Mouse (Mus musculus) megakaryocyte, embryonic 14.5 days (primary cell): ENCODE data around the gene Loxl4. TPM values are rescaled to one million over a fixed set of nuclear protein-coding genes. Genes with fewer than 3 reads are reported as not detected.
A peak's percentile ranks its signal among the peaks of the same experiment; 100 is the strongest.

ENCODE experiments used
- H3K27me3 ChIP-seq: replicated peaks from 2 replicates; pipeline ENCODE3; 2012; ENCODE audit warnings: inconsistent platforms
- H3K36me3 ChIP-seq: replicated peaks from 2 replicates; pipeline ENCODE3; 2012; ENCODE audit warnings: low read length, inconsistent platforms, mixed read lengths
- H3K4me1 ChIP-seq: 2 replicates; pipeline ENCODE4 v1.6.1; 2012; ENCODE audit warnings: inconsistent platforms
- H3K4me3 ChIP-seq: replicated peaks from 2 replicates; pipeline ENCODE3; 2012; ENCODE audit warnings: moderate library complexity, mild to moderate bottlenecking, inconsistent platforms
- H3K9me3 ChIP-seq: 2 replicates; pipeline ENCODE4 v1.6.1; 2012; ENCODE audit warnings: inconsistent platforms
- FLI1 ChIP-seq: IDR thresholded peaks from 2 replicates; pipeline ENCODE4 v1.6.1; 2012; ENCODE audit warnings: low read length, inconsistent platforms, mixed read lengths
- GATA1 ChIP-seq: IDR thresholded peaks from 3 replicates; pipeline ENCODE4 v1.6.1; 2012; ENCODE audit warnings: mixed read lengths, low read length, inconsistent platforms, borderline replicate concordance
- polyA plus RNA-seq: library from polyadenylated mRNA; stranded (reverse); fragments of >175 nt; gene quantifications from 2 replicates; pipeline ENCODE4 v1.2.3, GENCODE M21; 2012; ENCODE audit warnings: low replicate concordance; ENCODE audit not compliant: insufficient read depth

The Loxl4 gene
- 0.20 TPM in 1 of 2 replicates, not detected in the other for polyA plus RNA-seq

- peaks cover 70% of the 10 kb centered on the region for H3K27me3 ChIP-seq
- no peaks in the 10 kb centered on the region for H3K36me3 ChIP-seq
- no peak for TF ChIP-seq GATA1
- TF ChIP-seq FLI1 = no peak
- peak within 1 kb of the TSS; percentile 59 for H3K4me3 ChIP-seq
- no peaks in the 10 kb centered on the region for H3K9me3 ChIP-seq
- peaks cover 7% of the 10 kb centered on the region for H3K4me1 ChIP-seq
Observed at GRCm38 (mm10) chr19:42612654-42613053, at the start of gene Loxl4. Loxl4 (minus strand) TSS chr19:42612813.

DNA sequence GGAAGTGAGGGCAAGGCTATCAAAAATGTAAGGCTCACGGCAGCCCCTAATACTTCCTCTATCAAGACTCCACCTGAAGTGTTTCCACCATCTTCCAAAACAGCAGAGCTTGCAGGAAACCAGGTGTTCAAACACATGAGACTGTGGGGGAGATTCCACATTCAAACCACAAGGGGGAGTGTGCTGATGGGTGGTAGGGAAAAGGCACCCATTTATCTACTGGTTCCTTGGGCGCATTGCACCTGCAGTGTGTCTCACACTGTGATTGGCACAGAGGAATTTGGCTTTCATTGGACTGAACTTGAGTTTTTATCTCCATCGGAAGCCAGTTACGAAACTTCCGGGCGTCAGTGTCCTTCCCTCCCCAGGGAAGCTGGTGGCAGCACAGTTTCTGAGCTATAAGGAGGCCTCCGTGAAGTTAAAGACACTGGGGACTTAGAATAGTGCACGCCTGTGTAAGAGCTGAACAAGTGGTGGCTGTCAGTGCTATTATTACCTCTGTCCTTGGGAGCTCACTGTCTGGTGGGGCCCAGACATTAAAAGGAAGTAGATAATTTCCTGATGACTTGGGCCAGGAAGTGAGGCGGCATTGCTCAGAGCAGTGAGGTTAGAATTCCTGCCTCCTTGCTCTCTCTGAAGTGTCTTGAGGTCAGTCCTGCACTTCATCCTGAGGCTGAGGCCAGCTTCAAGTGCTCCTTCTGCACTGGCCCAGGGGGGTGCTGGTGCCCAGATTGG lies 49.0 kb upstream of the Loxl4 start:
- TF ChIP-seq FLI1 (no peak), GATA1 (no peak)
- H3K27me3 ChIP-seq = peaks cover 37% of the 10 kb centered on the region
- H3K4me3 ChIP-seq = peak overlapping the region; percentile 82

GRCm38 (mm10) chr19:42660244-42660565 lies 47.6 kb upstream of the Loxl4 start:
- H3K4me3 ChIP-seq = no peak overlapping the region
- TF ChIP-seq GATA1 (no peak), FLI1 (no peak)
- H3K36me3 ChIP-seq = peaks cover 2% of the 10 kb centered on the region
- H3K9me3 ChIP-seq = peaks cover 12% of the 10 kb centered on the region
- H3K4me1 ChIP-seq = peaks cover 64% of the 10 kb centered on the region
- H3K27me3 ChIP-seq = peaks cover 47% of the 10 kb centered on the region

More for the DNA sequence above, 49.0 kb upstream of the Loxl4 start:
- Histone ChIP-seq H3K9me3 (peaks cover 26% of the 10 kb centered on the region), H3K4me1 (peaks cover 50% of the 10 kb centered on the region), H3K36me3 (peaks cover 2% of the 10 kb centered on the region)

DNA sequence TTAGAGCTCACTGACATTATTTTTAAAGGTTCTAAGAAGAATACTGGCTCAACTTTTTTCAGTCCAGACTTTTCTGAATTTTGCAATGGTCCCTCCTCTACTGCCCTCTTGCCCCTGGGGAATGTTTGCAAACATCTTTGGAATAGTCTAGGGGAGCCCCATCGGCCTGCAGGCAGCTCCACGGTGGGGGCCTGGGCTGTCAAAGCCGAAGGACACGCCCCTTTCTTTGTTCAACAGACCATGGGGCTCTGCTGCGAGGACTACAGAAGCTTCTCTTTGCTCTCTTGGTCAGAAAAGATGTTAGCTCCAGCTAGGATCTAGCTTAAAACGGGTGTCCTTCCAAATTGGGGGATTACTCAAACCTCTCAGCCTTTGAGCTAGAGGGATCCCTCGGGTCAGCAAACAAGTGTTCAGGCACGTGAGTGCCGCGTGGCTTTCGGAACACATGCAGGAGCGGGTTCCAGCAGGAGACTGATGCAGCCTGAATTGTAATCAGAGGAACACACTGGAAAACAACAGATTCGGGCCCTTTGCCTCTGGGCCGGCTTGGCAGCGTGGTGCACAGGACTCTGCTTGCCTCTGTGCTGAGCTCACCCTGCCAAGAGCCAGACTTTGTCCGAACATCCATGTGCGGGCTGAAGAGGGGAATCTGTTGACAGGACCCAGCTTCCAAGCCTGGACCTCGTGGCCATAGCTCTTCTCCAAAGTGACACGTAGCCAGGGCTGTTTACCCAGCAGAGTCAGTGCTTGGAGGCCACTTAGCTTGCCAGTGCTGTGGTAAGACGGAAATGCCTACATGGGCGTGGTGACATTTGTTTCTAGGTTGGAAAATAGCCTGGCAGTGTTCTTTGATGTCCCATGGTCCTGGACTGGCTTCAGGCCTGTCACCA lies 47.0 kb upstream of the Loxl4 start:
- peaks cover 53% of the 10 kb centered on the region for H3K27me3 ChIP-seq
- peaks cover 67% of the 10 kb centered on the region for H3K4me1 ChIP-seq
- peaks cover 2% of the 10 kb centered on the region for H3K36me3 ChIP-seq
- no peak for TF ChIP-seq FLI1
- no peak for TF ChIP-seq GATA1
- H3K4me3 ChIP-seq = no peak overlapping the region
- peaks cover 11% of the 10 kb centered on the region for H3K9me3 ChIP-seq

GRCm38 (mm10) chr19:42658435-42659135 lies 46.0 kb upstream of the Loxl4 start:
- peaks cover 67% of the 10 kb centered on the region for H3K4me1 ChIP-seq
- H3K9me3 ChIP-seq = peaks cover 9% of the 10 kb centered on the region
- peaks cover 60% of the 10 kb centered on the region for H3K27me3 ChIP-seq
- peaks cover 2% of the 10 kb centered on the region for H3K36me3 ChIP-seq
- TF ChIP-seq FLI1 (no peak), GATA1 (no peak)
- no peak overlapping the region for H3K4me3 ChIP-seq

DNA sequence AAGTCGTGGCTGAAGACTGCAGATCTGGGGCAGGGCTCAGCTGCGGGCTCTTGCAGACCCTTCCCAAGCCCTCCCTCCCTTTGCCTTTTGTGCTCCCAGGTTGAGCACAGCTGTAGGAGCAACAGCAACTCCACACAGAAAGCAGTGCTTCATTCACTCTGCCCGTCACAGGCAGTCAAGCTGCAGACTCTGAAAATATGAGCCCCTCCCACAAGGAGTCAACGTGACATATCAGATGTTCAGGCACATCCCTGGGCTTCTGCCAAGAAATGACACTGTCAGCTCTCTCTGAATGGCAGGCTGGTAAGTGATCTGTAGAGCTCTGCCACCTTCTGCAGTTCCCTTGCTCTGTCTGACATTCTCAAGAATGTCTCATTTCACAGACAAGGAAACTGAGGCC lies 45.2 kb upstream of the Loxl4 start:
- Histone ChIP-seq H3K36me3 (peaks cover 2% of the 10 kb centered on the region), H3K27me3 (peaks cover 56% of the 10 kb centered on the region), H3K9me3 (peaks cover 9% of the 10 kb centered on the region), H3K4me1 (peaks cover 67% of the 10 kb centered on the region), H3K4me3 (no peak overlapping the region)
- no peak for TF ChIP-seq GATA1
- no peak for TF ChIP-seq FLI1

GRCm38 (mm10) chr19:42657306-42657705 lies 44.7 kb upstream of the Loxl4 start:
- H3K36me3 ChIP-seq = peaks cover 2% of the 10 kb centered on the region
- no peak for TF ChIP-seq FLI1
- TF ChIP-seq GATA1 = no peak
- no peak overlapping the region for H3K4me3 ChIP-seq
- peaks cover 67% of the 10 kb centered on the region for H3K4me1 ChIP-seq
- H3K9me3 ChIP-seq = peaks cover 9% of the 10 kb centered on the region
- peaks cover 57% of the 10 kb centered on the region for H3K27me3 ChIP-seq

DNA sequence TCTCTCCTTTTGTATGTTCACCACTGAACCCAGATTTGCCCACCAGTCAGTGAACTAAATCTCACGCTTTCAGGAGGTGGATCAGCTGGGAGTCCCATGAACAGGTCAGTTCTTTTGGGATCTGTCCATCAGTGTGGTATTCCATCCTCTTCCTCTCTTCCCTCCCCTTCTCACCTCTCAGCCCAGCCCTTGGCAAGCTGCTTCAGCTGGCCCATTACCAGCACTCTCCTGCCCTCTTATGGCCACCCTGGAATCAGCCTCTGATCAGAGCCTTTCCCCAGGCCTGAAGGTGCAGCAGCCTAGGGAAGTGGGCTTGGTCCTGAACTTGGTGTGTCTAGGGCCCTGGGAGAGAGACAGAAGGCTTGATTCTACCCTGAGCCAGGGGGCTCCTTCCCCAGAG lies 42.4 kb upstream of the Loxl4 start:
- Histone ChIP-seq H3K36me3 (no peaks in the 10 kb centered on the region), H3K4me1 (peaks cover 49% of the 10 kb centered on the region), H3K27me3 (peaks cover 65% of the 10 kb centered on the region), H3K9me3 (0 out of 2 replicates have a peak, but pooled peaks cover 9% of the 10 kb centered on the region), H3K4me3 (no peak overlapping the region)
- no peak for TF ChIP-seq FLI1
- TF ChIP-seq GATA1 = no peak

GRCm38 (mm10) chr19:42653091-42653490 lies 40.5 kb upstream of the Loxl4 start:
- Histone ChIP-seq H3K27me3 (peaks cover 59% of the 10 kb centered on the region), H3K4me3 (peak overlapping the region; percentile 47), H3K36me3 (no peaks in the 10 kb centered on the region), H3K4me1 (peaks cover 41% of the 10 kb centered on the region), H3K9me3 (0 out of 2 replicates have a peak, but pooled peaks cover 9% of the 10 kb centered on the region)
- no peak for TF ChIP-seq FLI1
- TF ChIP-seq GATA1 = no peak

DNA sequence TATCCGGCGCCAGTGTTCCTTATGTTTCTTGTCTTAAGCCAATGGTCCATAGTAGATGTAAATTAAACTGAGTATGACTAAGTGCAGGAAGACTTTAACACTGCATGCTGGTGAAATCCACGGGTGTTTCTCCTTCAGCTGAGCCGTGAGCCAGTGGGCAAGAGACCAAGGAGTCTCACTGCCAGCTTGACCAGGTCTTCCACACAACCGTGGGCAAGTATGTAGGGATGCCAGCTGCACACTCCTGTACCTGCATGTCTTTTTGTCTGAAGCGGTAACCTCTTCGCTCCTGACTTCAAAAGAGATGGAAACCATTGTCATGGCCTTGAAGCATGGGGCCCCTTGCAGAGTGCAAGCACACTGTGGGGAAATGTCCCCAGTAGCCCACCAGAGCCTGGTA lies 39.8 kb upstream of the Loxl4 start:
- H3K36me3 ChIP-seq = no peaks in the 10 kb centered on the region
- H3K9me3 ChIP-seq = 0 out of 2 replicates have a peak, but pooled peaks cover 9% of the 10 kb centered on the region
- H3K27me3 ChIP-seq = peaks cover 53% of the 10 kb centered on the region
- H3K4me1 ChIP-seq = peaks cover 37% of the 10 kb centered on the region
- H3K4me3 ChIP-seq = no peak overlapping the region
- no peak for TF ChIP-seq GATA1
- no peak for TF ChIP-seq FLI1
